Mouse (Mus musculus) heart, postnatal 0 days (tissue): ENCODE measurements at regions not wholly inside any gene's neighbourhood (a gene's known extent, or its start where the extent isn't known, plus 50 kb on each side); places are given as distances from the start of the nearest gene placed in this dataset.

ENCODE experiments used
- CTCF ChIP-seq: IDR thresholded peaks from 2 replicates; pipeline ENCODE4 v1.5.1; 2016; ENCODE audit warnings: antibody characterized with exemption, control low read depth, low read depth
- EP300 ChIP-seq: IDR thresholded peaks from 2 replicates; pipeline ENCODE4 v1.6.1; 2016; ENCODE audit warnings: antibody characterized with exemption, low read depth

DNA sequence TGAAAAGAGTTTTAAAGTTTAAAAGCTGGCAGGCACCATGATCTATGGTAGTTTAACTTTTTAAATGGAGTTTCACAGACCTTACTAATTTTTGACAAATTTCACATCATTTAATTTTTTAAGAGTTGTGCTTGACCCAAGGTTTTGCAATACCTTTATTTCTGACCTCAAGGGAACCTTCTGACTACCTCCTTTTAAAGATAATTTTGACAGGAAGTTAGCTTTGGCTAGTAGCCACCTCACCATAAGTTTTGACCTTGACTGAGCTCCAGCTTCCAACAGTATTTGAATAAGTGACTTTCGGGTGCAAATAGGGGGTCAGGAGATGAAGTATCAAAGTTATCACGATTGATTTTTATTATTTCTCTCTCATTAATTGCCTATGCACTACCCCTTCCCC, 149.9 kb downstream of the Rpl36a-ps1 start:
- no peak for TF ChIP-seq EP300
- TF ChIP-seq CTCF, result no peak
